Mouse (Mus musculus) kidney, adult 18-20 months (tissue): ENCODE measurements around the gene Nup50.
A peak's percentile ranks its signal among the peaks of the same experiment; 100 is the strongest.
"Not testable (repeated sequence)": the region's sequence is repeated elsewhere in the genome, so short reads cannot be mapped to it uniquely, and the experiment has no call there.

Experiments used
- DNase-seq: peaks from one replicate; pipeline ENCODE4 v3.0.0; 2021

Nup50 gene

DNA sequence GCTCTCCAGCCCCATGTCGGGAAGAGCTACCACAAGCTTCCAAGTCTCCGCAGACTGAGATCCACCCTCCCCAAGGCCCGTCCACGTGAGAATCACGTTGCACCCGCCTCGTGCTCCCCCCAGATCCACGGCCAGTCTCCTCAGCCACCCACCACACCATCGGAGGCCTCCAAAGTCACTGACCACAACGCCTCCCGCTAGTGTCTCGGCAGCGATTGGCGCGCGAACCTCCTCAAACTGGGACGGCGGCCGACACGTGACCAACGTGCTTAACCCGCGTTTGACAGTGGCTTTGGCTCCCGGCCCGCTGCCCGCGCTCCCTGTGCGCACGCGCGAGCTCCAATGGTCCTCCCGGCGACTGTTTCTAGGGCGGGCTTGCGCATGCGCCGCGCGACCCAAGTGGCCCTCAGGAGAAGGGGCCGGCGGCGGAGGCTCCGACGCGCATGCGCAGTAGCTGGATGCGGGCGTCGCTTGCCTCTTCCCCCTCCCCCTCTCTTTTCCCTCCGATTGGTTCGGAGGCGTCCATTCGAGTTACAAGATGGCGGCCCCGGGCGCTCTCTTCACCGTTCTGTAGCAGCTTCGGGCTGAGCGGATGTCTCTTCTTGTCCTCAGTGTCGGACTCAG is at the start of gene Nup50:
Nup50 (plus strand) TSS at position 528 of the 624 bp plus-strand sequence.
- DNase-seq = peak; percentile 100

DNA sequence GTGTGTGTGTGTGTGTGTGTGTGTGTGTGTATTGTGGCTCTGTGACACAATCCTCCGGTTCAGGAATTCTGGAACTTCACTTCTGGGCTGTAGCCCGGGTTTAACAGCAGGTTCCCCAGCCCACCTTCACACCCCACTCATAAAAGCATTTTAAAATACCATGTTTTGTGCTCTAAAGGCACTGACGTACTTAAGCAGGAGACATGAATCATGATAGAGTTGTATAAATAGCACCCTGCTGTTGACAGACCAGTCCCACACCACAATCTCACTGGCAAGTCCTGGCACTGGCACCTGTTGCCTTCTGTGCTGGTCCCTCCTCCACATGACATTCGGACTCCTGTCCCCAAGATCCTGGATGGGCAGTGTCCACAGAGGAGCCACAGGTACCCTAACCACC is 49.3 kb upstream of the Nup50 start:
- no peak for DNase-seq

DNA sequence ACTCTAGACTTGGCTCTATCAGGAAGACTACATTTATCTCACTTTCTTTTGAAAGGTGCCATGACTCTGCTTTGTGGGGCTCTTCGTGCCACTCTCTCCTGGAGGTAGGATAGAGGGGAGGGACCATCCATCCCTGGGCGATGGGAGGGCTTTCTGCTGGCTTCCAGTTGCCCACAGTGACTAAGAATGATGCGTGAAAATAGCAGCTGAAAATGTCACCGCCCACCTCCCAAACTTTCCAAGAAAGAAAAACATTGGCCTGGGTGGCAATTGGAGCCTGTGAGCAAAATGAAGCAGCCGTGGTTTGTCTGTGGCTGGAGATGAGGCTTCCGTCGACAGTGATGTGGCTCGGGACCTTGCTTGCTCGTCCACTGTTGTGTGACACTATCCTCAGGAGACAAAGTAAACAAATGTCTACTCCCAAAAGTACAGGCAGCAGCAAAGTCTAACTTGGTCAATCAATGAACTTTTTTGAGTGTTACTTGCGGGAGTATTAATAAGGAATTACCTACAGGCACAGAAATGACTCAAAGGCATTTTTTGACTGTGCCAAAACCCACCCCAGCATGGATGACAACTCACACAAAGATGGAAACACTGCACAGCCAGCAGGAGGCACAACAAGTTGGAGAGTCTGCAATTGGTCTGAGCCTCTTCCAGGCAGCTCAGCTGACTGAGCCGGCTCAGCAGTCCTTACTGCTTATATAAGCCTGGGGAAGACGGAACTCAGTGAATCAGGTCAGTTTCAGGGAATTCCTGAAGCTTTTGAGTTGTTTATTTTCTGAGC is 46.0 kb upstream of the Nup50 start:
- DNase-seq = no peak

DNA sequence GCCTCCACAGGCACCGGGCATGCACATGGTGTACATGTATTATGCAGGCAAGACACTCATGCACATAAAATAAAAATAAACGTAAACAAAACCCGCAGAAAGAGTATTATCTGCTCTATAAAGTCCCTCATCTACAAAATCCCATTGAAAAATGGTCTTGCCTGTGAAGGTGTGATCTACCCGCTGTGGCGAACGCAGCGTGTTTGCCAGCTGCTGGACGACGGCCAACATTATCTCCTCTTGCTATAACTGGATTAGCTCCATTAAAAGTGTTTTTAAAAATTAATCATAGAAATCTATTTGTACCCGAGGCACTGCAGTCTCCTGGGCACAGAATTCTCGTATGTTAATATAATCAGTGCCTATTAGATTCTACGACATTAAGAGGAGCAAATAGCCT is 35.1 kb upstream of the Nup50 start:
- DNase-seq = no peak

DNA sequence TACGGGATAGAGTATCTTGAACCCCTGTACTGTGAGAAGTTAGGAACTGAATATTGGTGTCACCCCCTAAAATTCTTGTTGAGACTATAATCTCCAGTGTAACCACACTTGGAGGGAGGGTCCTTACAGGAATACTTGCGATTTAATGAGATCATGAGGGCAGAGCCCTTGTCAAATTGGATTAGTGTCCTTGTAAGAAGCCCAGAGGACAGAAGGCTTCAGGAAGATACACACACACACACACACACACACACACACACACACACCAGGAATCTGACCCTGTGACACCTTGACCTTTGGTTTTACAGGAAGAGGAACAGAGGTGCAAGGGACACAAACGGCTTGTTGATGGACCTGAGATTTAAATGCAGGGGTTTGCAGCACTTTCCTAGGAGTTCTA is 32.0 kb upstream of the Nup50 start:
- no peak for DNase-seq

DNA sequence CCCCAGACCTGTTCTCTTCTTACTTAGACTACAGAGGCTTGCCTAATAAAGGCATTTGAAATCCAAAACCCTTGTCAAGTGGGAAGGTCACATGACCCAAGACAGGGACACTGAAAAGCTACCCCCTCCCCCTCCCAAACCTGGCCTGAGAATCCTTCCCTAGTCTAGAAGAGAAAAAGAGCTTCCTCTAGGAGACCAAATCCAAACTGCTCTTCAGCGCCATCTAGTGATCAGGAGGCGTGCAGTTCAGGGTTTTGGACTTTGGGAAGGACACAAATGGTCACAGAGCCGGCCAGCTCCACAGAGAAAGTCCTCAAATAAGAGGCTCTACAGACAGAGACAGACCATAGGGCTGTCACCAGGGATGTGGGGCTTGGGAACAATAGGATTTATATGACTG is 31.6 kb upstream of the Nup50 start:
- peak; percentile 68 for DNase-seq

DNA sequence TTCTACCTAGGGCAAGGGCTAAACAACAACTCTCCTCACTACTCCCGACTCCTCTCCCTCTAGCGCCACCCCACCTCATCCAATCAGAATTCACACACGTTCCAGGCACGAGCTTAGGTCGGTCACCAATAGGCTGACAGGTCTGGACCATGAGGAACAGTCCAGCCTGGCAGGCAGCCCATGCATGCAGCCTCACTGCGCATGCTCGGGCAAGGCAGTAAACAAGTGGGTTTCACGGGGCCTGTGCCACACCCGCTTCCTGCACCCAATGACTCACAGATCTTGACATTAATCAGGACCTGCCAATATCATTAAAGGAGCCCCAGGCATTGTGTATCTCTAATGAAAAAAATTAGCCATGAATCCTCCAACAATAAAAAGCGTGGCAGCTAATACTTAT is 27.0 kb upstream of the Nup50 start:
- not testable (repeated sequence) for DNase-seq

DNA sequence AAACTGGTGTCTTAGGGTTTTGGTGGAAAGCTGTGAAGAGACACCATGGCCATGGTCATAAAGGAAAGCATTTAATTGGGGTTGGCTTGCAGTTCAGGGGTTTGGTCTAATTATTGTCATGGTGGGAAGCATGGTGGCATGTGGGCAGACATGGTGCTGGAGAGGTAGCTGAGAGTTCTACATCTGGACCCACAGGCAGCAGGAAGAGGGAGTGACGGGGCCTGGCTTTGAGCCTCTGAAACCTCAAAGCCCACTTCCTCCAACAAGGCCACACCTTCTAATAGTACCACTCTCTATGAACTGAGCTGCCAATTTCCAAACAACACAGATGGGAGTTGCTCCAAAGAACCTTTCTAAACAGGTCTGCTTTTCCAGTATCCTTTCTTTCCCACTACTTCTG is 26.5 kb upstream of the Nup50 start:
- no peak for DNase-seq

DNA sequence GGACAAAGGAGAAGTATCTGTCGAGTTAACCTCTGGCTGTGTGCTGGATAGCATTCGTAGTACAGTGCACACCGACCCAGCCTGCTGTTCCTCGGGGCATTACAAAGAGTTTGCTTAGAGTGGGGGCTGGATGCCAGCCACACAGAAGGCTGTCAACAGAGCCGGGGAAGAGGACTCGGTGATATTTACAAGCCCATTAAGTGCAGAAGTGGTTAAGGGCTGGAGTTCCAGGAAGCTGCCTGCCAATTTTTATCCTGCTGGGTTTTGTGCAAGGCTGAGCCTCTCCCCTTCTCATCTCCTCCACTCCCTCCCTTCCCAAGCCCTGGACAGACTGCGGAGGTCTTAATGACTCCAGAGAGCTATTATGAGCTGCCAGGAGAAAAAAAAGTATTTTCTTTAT is 25.1 kb upstream of the Nup50 start:
- no peak for DNase-seq

DNA sequence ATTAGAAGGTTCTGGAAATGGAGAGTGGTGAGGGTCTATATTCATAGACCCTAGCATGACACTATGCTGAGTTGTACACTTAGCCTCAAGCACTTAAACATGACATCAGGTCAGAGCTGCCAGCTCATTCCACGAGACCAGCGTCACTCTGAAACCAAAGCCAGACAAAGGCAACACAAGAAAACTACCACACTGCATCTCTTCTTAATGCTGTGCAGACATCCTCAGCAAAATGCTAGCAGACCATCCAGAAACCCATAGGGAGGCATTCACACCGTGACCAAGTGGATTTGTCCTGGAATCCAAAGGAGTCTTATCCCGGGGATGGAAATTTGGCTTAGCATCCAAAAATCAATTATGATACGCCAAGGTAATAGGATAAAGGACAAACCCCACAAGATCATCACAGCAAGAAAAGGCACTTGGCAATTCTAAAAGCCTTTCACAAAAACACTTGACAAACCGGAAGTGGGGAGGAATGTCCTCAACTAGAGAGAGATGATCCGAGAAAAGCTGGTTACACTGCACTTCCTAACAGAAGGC is 19.3 kb upstream of the Nup50 start:
- no peak for DNase-seq

DNA sequence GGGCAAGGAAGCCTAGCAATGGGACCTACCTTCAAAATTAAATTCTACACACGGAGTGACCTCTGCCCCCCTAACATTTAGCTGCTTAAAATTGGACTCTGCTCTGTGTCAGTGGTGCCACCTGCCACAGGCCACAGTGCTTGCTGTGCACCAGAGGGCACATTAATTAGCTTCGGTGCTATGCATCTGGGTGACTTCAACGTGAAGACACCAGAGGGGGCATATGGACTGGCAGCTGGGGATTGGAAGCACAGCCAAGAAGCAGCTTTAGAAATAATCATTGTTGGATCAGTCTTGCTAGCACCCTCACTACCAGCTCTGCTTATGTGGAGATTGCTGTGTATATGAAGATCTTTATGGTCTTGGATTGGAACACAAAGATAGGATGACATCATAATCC is 10.0 kb upstream of the Nup50 start:
- DNase-seq = peak; percentile 4

DNA sequence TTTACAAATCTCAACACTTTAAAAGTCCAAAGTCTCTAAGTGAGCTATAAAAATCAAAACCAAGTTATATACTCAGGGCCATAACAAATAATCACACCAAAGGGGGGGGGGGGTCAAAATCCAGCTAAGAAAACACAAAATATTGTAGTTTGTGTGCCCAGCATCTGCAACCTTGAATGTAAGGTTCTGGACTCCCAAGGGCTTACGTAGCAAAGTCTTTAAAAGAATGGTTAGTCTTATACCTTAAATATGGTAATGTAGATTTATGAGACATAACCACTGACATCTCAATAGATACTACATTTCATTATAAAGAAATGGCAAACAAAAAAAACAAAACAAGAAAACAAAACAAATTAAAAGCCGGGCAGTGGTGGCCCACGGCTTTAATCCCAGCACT is 3.3 kb upstream of the Nup50 start, which contains the start of gene Gm29666:
Gm29666 (minus strand) TSS at position 101 of the 400 bp plus-strand sequence.
- DNase-seq = no peak

DNA sequence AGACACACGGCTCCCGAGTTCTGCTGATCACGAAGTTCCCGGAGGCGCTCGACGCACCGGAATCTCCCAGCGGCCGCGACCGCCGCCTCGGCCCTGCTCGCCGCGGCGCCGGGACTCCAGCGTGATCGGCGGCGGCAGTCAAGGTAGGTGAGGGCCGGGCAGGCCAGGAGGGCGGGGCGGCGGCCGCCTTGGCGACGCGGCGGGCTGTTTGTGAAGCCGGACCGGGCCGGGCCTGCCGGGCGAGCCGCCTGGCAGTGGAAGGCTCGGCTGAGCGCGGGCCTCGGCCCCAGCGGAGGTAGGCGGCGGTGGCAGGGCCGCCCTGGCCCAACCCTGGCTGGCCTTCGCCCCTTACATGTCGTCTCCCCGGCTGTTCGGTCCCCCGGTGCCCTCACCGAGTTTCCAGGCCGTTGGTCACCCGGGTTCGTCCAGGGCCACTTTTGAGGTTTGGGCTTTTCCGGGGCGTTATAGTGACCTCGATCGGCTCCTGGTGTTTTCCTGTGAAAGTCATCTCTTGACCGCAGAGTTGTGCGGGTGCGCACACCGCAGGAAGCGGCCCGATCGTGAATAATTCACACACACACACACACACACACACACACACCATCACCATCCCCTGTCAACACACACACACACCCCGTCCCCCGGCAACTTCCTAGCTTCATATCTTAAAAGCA is 434 bp downstream of the Nup50 start:
- no peak for DNase-seq

DNA sequence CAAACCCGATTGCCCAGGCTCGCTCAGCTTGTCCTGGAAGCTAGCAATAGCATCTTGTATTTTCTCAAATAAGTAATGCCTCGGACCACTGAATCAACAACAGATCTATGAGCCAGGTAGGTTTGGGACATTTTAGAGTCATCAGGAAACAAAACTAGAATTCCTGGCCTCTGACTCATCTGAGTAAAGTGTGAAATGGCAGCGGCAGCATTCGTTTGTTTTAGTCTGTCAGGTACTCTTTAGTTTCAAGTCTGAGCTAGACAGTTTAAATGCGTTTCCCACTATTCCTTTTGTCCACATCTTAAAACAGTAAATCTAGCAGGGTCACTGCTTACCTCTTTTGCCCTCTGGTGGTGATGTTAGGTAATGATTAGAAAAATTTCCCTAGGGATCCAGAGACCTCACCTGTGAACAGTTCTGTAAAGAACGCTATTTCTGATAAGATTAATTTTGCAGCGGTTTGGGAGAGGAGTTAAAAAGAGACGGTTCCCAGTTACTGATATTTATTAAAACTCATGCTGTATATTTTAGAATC is 1.6 kb downstream of the Nup50 start:
- DNase-seq = peak; percentile 10

DNA sequence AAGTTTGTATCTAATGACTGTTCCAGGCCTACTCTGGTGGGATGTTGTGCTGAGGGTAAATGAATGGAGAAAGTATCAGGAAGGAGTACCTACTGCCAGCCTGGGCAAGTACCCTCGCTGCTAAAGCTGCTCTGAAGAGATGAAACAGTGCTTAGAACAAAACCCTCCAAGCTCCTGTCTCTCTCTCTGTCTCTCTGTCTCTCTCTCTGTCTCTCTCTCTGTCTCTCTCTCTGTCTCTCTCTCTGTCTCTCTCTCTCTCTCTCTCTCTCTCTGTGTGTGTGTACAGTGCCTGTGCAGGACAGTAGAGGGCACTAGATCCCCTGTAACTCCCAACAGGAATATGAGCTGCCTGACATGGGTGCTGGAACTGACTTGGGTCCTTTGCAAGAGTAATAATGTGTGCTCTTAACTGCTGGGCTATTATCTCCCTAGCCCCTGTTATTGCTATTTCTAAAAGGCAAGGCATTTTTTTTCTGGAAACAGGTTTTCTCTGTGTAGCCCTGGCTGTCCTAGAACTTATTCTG is 2.3 kb downstream of the Nup50 start:
- no peak for DNase-seq

DNA sequence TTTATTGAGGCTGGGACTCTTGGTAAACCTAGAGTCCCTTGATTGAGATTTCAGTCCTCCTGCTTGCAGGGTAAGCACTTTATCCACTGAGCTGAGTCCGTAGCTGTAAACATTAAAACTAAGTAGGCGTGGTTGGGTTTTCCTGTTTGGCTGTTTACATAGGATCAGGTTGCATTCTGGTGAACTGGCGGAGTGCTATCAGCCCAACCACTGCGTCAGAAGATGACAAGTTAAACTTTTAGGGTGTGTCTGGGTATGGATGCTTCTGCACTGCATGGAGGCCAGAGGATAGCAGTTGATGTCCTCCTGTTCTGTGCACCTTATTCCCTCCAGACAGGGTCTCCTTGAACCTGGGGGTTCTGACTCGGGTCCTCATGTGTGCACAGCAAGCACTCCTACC is 9.1 kb downstream of the Nup50 start:
- DNase-seq = no peak

DNA sequence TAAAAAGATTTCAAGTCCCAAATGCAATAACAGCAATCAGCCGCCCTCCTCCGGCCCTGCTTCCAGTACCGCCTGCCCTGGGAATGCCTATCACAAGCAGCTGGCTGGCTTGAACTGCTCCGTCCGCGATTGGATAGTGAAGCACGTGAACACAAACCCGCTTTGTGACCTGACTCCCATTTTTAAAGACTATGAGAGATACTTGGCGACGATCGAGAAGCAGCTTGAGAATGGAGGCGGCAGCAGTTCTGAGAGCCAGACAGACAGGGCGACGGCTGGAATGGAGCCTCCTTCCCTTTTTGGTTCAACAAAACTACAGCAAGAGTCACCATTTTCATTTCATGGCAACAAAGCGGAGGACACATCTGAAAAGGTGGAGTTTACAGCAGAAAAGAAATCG is 11.7 kb downstream of the Nup50 start:
- DNase-seq = no peak

DNA sequence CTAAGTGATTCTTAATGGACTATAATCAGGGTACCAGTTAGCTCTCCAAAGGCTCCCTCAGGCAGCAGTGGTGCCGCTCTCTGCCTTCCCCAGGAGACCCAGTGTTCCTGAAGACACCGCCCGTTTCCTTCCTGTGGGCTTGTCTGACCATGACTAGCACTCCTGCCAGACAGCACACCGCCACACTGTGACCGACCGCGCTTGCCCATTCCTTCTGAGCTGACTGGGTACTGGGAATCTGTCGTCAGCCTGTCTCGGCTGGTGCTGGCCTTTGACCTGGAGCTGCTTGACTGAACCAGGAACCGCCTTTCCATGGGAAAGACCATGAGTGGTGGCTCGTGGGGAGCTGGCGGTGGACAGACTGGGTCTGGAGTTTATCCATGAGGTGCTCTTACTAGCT is 16.9 kb downstream of the Nup50 start:
- DNase-seq = peak; percentile 69

DNA sequence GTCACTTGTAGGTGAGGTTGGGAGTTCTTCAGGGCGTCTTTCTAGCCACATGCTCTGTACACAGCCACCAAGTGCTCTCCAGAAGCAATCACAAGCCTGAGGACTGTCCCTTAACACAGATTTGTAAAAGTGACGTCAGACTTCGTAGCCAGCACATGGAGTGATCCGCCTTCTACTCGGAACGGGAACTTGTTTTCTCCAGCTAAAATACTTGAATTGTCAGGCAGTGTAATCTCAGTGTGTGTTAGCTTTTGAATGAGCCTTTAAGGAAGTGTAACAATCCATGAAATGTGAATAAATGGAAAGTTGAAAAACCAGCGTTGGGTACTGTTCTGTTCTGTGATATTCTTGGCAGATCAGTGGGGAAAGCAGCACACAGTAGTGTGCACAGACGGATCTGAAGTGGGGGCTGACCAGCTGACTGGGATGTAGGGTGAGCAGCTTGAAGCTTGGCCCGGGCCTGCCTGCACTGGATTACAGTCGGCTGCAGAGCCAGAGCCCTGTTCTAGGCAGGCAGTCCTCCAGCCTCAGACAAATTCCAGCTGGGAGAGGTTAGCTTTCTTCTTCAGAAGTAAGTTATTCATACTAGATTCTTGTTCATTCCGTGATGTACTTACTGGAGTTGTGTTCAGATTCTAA is 19.6 kb downstream of the Nup50 start:
- no peak for DNase-seq

DNA sequence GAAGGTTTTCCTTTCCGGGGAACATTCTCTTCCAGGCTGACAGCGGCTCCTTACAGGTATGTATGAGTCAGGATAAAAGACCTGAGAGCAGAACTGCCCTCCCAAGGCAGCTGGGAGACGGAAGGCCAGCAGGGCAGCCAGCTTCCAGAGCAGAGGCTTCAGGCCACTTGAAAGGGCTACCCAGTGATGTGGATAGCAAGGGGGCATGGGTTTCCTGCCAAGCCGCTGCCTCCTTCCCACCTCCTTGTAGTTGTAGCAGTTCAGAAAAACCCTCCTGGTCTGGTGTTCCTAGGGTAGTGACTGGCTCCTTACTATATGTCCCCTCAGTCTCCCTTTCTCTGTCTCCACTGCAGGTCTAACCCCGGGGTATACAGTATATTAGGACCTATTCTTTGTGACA is 21.1 kb downstream of the Nup50 start:
- DNase-seq = no peak

DNA sequence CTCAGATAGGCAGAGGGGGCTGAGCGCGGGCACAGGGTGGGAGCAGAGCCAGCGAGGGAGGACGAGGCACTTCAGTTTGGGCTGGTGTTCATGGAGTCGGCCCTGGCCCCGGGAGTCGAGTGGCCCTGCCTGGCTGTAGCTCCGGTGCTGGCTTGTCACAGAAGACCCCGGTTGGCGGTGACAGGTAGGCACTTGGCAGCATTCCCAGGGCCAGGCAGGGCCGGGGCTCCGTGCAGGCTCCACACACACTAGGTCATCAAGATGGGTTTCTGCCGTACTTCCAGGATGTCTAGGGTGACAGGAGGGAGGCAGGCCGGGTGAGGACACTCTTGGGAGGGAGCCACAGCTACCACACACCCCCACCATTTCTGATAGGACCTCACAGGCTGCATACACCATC is 25.8 kb downstream of the Nup50 start:
- no peak for DNase-seq

DNA sequence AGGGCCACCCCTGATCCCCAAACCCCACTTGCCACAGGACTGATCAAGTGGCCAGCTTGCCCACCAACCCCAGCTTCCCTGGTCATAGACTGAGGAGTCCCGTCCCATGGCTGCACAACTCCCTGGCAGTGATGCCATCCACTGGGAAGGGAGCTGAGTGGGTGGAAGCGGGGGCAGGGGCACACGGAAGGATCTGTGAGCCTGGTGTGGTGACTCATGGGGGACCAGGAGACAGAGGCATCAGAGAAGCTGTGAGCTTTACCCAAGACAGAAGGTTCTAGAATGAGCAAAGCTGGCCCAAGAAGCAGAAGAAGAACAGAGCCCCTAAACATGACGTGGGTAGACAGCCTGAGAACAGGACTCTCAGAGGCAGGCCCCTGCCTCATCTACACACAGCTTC is 26.8 kb downstream of the Nup50 start:
- DNase-seq = no peak

DNA sequence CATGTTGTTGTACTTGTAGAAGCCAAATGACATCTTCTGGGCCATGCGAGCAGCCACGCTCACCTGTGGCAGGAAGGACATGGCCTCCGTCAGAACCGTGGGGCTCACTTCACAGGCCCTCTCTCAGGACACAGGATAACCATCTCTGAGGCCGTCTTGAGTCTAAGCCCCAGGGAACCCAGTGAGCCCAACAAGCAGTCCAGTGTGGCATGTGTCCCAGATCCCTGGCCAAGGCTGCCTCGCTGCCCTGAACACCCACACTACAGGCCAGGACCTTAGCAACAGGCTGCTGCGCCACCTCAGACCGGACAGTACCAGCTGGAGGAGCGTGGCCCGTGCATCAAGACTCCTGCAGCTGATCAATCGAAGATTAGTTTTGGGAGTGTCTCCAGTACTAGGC is 30.0 kb downstream of the Nup50 start:
- DNase-seq = no peak
